Mouse (Mus musculus) heart, embryonic 11.5 days (tissue): ENCODE data around the gene Dnmt3a. TPM values are rescaled to one million over a fixed set of nuclear protein-coding genes. Genes with fewer than 3 reads are reported as not detected.
A peak's percentile ranks its signal among the peaks of the same experiment; 100 is the strongest.

Source experiments
- ATAC-seq: fragments of 200-750 bp; cut with Nextera tagmentation; replicated peaks from 2 replicates; pipeline ENCODE4 v1.8.0; 2017; ENCODE audit warnings: moderate library complexity; ENCODE audit not compliant: insufficient number of reproducible peaks, low FRiP score, low TSS enrichment
- H3K27ac ChIP-seq: fragments of 300-500 bp; sonication (generic); 2 replicates; pipeline ENCODE4 v1.5.1; 2014; ENCODE audit warnings: mild to moderate bottlenecking, low read depth, low read length
- H3K27me3 ChIP-seq: fragments of 300-500 bp; sonication (generic); 2 replicates; pipeline ENCODE4 v1.6.1; 2014; ENCODE audit warnings: mild to moderate bottlenecking, low read length, mixed read lengths; ENCODE audit not compliant: control insufficient read depth, insufficient read depth
- H3K36me3 ChIP-seq: fragments of 300-500 bp; sonication (generic); 2 replicates; pipeline ENCODE4 v1.6.1; 2014; ENCODE audit warnings: mild to moderate bottlenecking, low read length, moderate library complexity, mixed read lengths; ENCODE audit not compliant: control insufficient read depth, insufficient read depth
- H3K4me1 ChIP-seq: fragments of 300-500 bp; sonication (generic); 2 replicates; pipeline ENCODE4 v1.6.1; 2014; ENCODE audit warnings: low read length; ENCODE audit not compliant: control insufficient read depth, insufficient read depth
- H3K4me2 ChIP-seq: fragments of 300-500 bp; sonication (generic); 2 replicates; pipeline ENCODE4 v1.6.1; 2014; ENCODE audit warnings: mild to moderate bottlenecking, moderate library complexity
- H3K4me3 ChIP-seq: fragments of 300-500 bp; sonication (generic); 2 replicates; pipeline ENCODE4 v1.5.1; 2014; ENCODE audit warnings: low read depth, low read length
- H3K9ac ChIP-seq: fragments of 300-500 bp; sonication (generic); 2 replicates; pipeline ENCODE4 v1.6.1; 2014; ENCODE audit warnings: mild to moderate bottlenecking, low read depth, low read length, moderate library complexity
- H3K9me3 ChIP-seq: fragments of 300-500 bp; sonication (generic); replicated peaks from 2 replicates; pipeline ENCODE4 v1.6.1; 2016; ENCODE audit warnings: low read length; ENCODE audit not compliant: control insufficient read depth
- WGBS: fragments of 180-500 bp; shearing (Covaris S2); extraction: QIAGEN DNeasy Blood & Tissue Kit; methylation state at CpG from one replicate; pipeline ENCODE4 v1.1.7; 2014; ENCODE audit not compliant: insufficient replicate concordance; 5-methylcytosine and 5-hydroxymethylcytosine counted together
- polyA plus RNA-seq: library from polyadenylated mRNA; unstranded; fragments of >200 nt; fragmentation: Nextera tagmentation; extraction: Ambion mirVana; gene quantifications from 2 replicates; pipeline ENCODE4 v1.2.1, GENCODE M21; 2014

Gene Dnmt3a
- polyA plus RNA-seq, 1 experiment from 2014 or later = 55.1 TPM

DNA sequence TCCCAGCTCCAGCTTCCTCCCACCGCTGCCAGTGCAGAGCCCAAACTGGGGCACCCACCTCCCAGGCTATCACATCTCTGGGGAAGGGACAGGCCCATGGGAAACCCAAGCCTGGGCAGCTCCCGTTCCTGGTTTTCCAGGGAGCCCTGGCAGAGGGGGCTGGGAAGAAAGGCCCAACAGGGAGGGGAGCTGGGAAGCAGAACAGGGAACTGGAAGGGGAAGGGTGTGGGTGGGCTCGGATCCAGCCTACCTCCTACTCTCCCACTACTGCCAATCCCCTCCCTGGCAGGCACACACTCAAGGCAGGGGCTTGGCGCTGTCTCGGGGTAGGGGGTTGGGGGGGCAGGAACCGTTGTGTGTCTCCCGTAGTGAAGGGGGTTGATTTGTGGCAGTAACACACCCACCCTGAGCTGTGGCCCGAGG lies 28.1 kb downstream of the Dnmt3a start:
- Histone ChIP-seq H3K4me1 (peaks cover 39% of the 10 kb centered on the region), H3K36me3 (peaks cover 16% of the 10 kb centered on the region), H3K4me2 (peak overlapping the region; percentile 63), H3K27ac (peak overlapping the region; percentile 87), H3K9me3 (no peaks in the 10 kb centered on the region), H3K9ac (peak overlapping the region; percentile 65), H3K27me3 (no peaks in the 10 kb centered on the region), H3K4me3 (peak overlapping the region; percentile 23)
- WGBS = 8% methylated on average over 8 of the region's 8 CpGs
- peak; percentile 68 for ATAC-seq

DNA sequence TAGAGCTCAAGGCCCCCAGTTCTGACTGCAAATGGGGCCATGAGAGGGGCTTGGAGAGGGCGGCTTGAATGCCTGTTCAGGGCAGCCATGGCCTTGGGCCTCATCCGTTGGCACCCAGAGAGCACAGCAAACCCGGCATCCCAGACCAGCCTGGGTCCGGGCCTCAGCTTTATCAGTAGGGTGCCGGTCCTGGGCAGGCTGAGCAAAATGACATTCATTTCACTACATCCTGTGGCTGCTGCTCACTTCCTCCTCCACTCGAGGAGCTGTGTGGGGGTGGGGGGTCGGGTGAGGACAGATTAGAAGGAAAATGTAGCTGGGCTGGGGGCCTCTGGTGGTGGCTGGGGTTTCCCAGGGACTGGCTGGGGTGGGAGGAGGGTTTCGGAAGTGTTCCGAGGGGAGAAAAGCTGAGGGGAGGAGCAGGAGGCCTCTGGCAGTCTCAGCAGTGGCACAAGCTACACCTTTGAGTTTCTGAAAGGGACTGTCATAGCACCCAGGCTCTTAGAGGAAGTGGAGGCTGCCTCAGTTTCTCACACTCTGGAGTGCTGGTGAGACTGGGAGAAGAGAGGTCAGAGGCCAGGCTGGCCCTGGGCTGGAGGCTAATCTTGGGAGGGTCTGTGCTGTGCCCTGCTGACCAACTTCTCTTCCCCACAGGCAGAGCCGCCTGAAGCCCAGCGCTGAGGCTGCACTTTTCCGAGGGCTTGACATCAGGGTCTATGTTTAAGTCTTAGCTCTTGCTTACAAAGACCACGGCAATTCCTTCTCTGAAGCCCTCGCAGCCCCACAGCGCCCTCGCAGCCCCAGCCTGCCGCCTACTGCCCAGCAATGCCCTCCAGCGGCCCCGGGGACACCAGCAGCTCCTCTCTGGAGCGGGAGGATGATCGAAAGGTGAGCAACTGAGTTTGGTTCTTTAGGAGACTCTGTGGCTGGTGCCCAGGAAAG lies 28.8 kb downstream of the Dnmt3a start:
- Histone ChIP-seq H3K36me3 (peaks cover 17% of the 10 kb centered on the region), H3K4me1 (peaks cover 39% of the 10 kb centered on the region), H3K27me3 (no peaks in the 10 kb centered on the region), H3K4me3 (peak overlapping the region; percentile 23), H3K9ac (peak overlapping the region; percentile 65), H3K27ac (peak overlapping the region; percentile 87), H3K9me3 (no peaks in the 10 kb centered on the region), H3K4me2 (peak overlapping the region; percentile 63)
- 6% methylated on average over 21 of the region's 21 CpGs for WGBS
- peak; percentile 50 for ATAC-seq

DNA sequence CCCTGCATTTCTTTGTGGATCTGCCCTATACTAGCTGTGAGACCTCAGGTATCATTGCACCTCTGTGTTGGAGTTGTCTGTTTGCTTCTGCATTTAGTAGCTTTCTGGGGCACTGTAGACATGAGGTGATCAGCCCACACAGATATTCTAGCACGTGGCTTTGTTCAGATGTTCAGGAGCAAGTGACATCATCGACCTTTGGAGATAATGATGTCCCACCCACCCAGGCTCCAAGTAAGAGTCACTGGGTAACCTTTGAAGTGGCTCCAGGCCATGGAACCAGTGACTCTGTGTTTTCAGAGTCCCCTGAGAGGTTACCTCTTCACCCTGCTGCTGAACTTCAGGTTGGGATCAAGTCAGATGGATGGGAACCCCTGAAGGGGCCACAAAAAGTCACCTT lies 29.8 kb downstream of the Dnmt3a start:
- Histone ChIP-seq H3K9ac (no peak overlapping the region; the same call in 1 of the 2 replicates), H3K9me3 (no peaks in the 10 kb centered on the region), H3K27me3 (no peaks in the 10 kb centered on the region), H3K27ac (no peak overlapping the region), H3K4me2 (no peak overlapping the region), H3K4me3 (no peak overlapping the region), H3K4me1 (peaks cover 39% of the 10 kb centered on the region), H3K36me3 (peaks cover 22% of the 10 kb centered on the region)
- 21% methylated on average over 2 of the region's 2 CpGs for WGBS
- ATAC-seq = no peak

GRCm38 (mm10) chr12:3837081-3837832 lies 31.4 kb downstream of the Dnmt3a start:
- Histone ChIP-seq H3K27me3 (no peaks in the 10 kb centered on the region), H3K9me3 (no peaks in the 10 kb centered on the region), H3K9ac (0 out of 2 replicates have a peak overlapping the region, but pooled peaks have one; percentile 28), H3K4me2 (no peak overlapping the region), H3K36me3 (peaks cover 22% of the 10 kb centered on the region), H3K27ac (no peak overlapping the region), H3K4me1 (peaks cover 43% of the 10 kb centered on the region), H3K4me3 (no peak overlapping the region)
- 70% methylated on average over 9 of the region's 9 CpGs for WGBS
- ATAC-seq = no peak

DNA sequence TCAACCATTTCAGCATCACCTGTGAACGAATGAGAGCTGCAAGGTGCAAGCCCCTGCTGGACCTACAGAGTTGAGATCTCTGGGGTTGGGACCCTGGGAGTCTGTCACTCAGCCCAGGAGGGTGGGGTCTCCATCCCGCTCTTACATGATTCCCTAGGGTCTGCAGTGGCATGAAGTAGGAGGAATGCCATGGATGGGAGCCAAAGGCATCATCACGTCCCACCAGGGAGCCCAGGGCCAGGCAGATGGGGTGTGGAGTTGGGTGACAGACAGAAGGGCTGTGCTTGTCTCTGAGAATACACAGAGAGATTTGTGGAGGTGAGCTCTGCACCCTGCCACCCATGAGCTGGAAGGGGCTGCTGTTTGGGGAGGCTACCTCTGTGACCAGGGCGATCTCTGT lies 32.2 kb downstream of the Dnmt3a start:
- Histone ChIP-seq H3K27me3 (no peaks in the 10 kb centered on the region), H3K36me3 (peaks cover 22% of the 10 kb centered on the region), H3K4me2 (no peak overlapping the region), H3K4me1 (peaks cover 38% of the 10 kb centered on the region), H3K9me3 (no peaks in the 10 kb centered on the region), H3K4me3 (no peak overlapping the region), H3K27ac (no peak overlapping the region), H3K9ac (no peak overlapping the region)
- 74% methylated on average over 4 of the region's 4 CpGs for WGBS
- ATAC-seq = no peak

- ATAC-seq = no peak
- WGBS = 76% methylated on average over 1 of the region's 1 CpGs
- Histone ChIP-seq H3K4me2 (no peak overlapping the region), H3K9ac (no peak overlapping the region), H3K27ac (no peak overlapping the region), H3K4me1 (peaks cover 36% of the 10 kb centered on the region), H3K4me3 (no peak overlapping the region), H3K9me3 (no peaks in the 10 kb centered on the region), H3K36me3 (peaks cover 22% of the 10 kb centered on the region), H3K27me3 (no peaks in the 10 kb centered on the region)
Observed at GRCm38 (mm10) chr12:3839662-3840061, 33.9 kb downstream of the Dnmt3a start.

- Histone ChIP-seq H3K36me3 (peaks cover 20% of the 10 kb centered on the region), H3K4me3 (no peak overlapping the region), H3K9ac (no peak overlapping the region), H3K27ac (no peak overlapping the region), H3K4me1 (peaks cover 22% of the 10 kb centered on the region), H3K4me2 (no peak overlapping the region), H3K9me3 (no peaks in the 10 kb centered on the region), H3K27me3 (no peaks in the 10 kb centered on the region)
- ATAC-seq = no peak
- WGBS = 56% methylated on average over 4 of the region's 4 CpGs
Observed at GRCm38 (mm10) chr12:3841121-3841520, 35.3 kb downstream of the Dnmt3a start.

DNA sequence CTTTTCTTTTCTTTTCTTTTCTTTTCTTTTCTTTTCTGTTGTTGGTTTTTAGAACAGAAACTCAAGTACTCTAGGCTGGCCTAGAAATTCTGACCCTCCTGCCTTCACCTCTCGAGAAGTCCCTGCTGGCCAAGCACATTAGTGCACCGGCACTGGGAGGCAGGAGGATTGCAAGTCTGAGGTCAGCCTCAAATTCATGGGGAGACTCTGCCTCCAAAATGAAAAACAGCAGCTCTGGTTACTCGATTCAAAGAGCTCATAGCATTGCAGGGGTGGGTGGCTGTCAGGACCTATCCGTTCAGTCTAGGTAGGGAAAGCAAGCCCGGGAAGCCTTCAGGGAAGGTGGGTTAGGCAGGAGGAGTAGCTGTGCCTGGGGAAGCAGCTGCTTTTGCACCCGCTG lies 37.0 kb downstream of the Dnmt3a start:
- ATAC-seq = no peak
- WGBS = 46% methylated on average over 6 of the region's 6 CpGs
- H3K27ac ChIP-seq = peak overlapping the region; percentile 57; the same call in 1 of the 2 replicates
- peaks cover 15% of the 10 kb centered on the region; the same call in 1 of the 2 replicates for H3K36me3 ChIP-seq
- H3K9me3 ChIP-seq = no peaks in the 10 kb centered on the region
- H3K9ac ChIP-seq = no peak overlapping the region
- no peaks in the 10 kb centered on the region for H3K27me3 ChIP-seq
- peaks cover 22% of the 10 kb centered on the region for H3K4me1 ChIP-seq
- H3K4me2 ChIP-seq = no peak overlapping the region; the same call in 1 of the 2 replicates
- H3K4me3 ChIP-seq = no peak overlapping the region
